Mouse (Mus musculus) limb, embryonic 15.5 days (tissue): Measurements from ENCODE around the gene Lsm7. TPM values are rescaled to one million over a fixed set of nuclear protein-coding genes. Genes with fewer than 3 reads are reported as not detected.

Source experiments
- ATAC-seq: fragments of 200-750 bp; cut with Nextera tagmentation; 2 replicates; pipeline ENCODE4 v1.8.0; 2017; ENCODE audit warnings: low read depth, moderate TSS enrichment; ENCODE audit not compliant: insufficient number of reproducible peaks, low FRiP score, low TSS enrichment
- H3K27ac ChIP-seq: fragments of 300-500 bp; sonication (generic); 2 replicates; pipeline ENCODE4 v1.5.1; 2015; ENCODE audit warnings: moderate library complexity, mild to moderate bottlenecking, inconsistent platforms
- H3K27me3 ChIP-seq: fragments of 300-500 bp; sonication (generic); 2 replicates; pipeline ENCODE4 v1.6.1; 2015; ENCODE audit warnings: inconsistent platforms
- H3K36me3 ChIP-seq: fragments of 300-500 bp; sonication (generic); 2 replicates; pipeline ENCODE4 v1.6.1; 2015; ENCODE audit warnings: inconsistent platforms
- H3K4me1 ChIP-seq: fragments of 300-500 bp; sonication (generic); 2 replicates; pipeline ENCODE4 v1.6.1; 2015; ENCODE audit warnings: inconsistent platforms
- H3K4me2 ChIP-seq: fragments of 300-500 bp; sonication (generic); 2 replicates; pipeline ENCODE4 v1.6.1; 2015; ENCODE audit warnings: mild to moderate bottlenecking, inconsistent platforms
- H3K4me3 ChIP-seq: fragments of 300-500 bp; sonication (generic); 2 replicates; pipeline ENCODE4 v1.5.1; 2015; ENCODE audit warnings: mild to moderate bottlenecking, inconsistent platforms
- H3K9ac ChIP-seq: fragments of 300-500 bp; sonication (generic); 2 replicates; pipeline ENCODE4 v1.6.1; 2015; ENCODE audit warnings: inconsistent platforms
- H3K9me3 ChIP-seq: fragments of 300-500 bp; sonication (generic); 2 replicates; pipeline ENCODE4 v1.6.1; 2016; ENCODE audit warnings: inconsistent platforms
- WGBS: fragments of 180-500 bp; shearing (Covaris S2); methylation state at CpG from one replicate; pipeline ENCODE4 v1.1.7; 2015; 5-methylcytosine and 5-hydroxymethylcytosine counted together
- polyA plus RNA-seq: library from polyadenylated mRNA; unstranded; fragments of >200 nt; fragmentation: Nextera tagmentation; extraction: Ambion mirVana; gene quantifications from 2 replicates; pipeline ENCODE4 v1.2.1, GENCODE M21; 2015

Gene Lsm7
- polyA plus RNA-seq = 231 and 258 TPM in 2 replicates

DNA sequence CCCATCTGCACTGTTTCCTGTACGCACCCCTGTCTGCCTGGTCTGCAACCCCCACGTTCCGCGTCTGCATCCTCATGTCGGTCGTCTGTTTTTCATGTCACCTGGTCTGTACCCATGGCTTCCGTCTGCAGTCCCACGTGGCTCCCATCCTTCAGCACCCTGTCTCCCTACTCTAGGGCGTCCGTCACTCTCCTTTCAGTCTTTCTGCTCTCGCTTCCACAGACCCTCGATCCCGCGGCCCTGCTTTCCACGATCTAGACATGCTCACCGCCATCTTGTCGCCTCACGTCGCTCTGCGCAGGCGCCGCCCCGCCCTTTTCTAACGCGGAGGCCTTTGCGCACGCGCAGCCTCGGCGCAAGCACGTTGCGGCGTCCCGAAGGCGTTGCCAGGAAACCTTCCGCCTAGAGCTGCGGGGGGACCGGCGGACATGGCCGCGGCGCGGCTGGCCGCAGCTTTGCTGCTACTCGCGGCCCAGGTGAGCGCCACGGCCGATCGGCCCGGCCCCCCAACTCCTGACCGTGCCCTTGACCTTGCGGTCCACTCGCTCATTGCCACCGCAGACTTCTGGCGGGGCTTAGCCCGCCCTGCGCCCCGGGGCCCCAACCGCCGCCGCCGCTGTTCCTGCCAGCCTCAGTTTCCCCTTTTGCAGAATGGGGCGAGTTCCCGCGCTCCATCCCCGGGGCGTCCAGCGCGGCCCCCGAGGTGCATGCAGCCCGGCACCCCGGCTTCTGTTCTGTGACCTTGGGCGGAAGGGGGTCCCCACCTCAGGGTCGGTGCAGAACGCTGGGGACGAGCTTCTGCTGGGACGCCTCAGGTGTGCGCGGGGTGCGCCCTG, at the start of gene Lsm7, which contains the start of gene Sppl2b:
Gene Lsm7 (minus strand): TSS at position 297 of the 836 bp plus-strand sequence.
Gene Sppl2b (plus strand): TSS at position 363 of the 836 bp plus-strand sequence.
- peak within 1 kb of the TSS; percentile 40 for H3K27ac ChIP-seq
- no peaks in the 10 kb centered on the region for H3K9me3 ChIP-seq
- H3K4me2 ChIP-seq = peak within 1 kb of the TSS; percentile 99
- ATAC-seq = peak; percentile 64
- H3K4me3 ChIP-seq = peak within 1 kb of the TSS; percentile 98
- peak within 1 kb of the TSS; percentile 83 for H3K9ac ChIP-seq
- H3K27me3 ChIP-seq = no peaks in the 10 kb centered on the region
- H3K36me3 ChIP-seq = peaks cover 31% of the 10 kb centered on the region
- WGBS = under 1% methylated on average over 81 of the region's 81 CpGs
- peaks cover 37% of the 10 kb centered on the region for H3K4me1 ChIP-seq

DNA sequence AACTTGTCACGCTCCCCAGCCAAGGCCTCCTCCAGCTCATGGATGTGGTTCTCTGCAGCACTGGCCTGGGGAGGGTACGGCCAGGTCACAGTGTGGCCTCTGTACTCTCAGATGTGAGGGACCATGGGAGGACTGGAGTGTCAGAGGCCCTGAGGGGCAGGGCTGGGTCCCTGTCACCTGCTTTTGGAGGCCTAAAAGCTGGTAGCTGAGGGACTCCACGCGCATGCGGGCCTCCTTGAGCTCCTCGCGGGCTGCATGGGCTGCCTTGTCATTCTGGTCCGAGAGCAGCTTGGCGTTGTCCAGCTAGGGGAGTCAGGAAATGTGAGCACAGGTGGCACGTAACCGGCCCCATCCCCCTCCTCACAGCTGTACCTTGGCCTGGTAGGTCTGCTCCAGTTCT, 49.7 kb upstream of the Lsm7 start:
- Histone ChIP-seq H3K27ac (no peak overlapping the region), H3K4me3 (no peak overlapping the region), H3K27me3 (no peaks in the 10 kb centered on the region), H3K36me3 (peaks cover 79% of the 10 kb centered on the region), H3K4me2 (no peak overlapping the region), H3K4me1 (peaks cover 8% of the 10 kb centered on the region), H3K9me3 (no peaks in the 10 kb centered on the region), H3K9ac (no peak overlapping the region)
- 93% methylated on average over 11 of the region's 11 CpGs for WGBS
- ATAC-seq = no peak

DNA sequence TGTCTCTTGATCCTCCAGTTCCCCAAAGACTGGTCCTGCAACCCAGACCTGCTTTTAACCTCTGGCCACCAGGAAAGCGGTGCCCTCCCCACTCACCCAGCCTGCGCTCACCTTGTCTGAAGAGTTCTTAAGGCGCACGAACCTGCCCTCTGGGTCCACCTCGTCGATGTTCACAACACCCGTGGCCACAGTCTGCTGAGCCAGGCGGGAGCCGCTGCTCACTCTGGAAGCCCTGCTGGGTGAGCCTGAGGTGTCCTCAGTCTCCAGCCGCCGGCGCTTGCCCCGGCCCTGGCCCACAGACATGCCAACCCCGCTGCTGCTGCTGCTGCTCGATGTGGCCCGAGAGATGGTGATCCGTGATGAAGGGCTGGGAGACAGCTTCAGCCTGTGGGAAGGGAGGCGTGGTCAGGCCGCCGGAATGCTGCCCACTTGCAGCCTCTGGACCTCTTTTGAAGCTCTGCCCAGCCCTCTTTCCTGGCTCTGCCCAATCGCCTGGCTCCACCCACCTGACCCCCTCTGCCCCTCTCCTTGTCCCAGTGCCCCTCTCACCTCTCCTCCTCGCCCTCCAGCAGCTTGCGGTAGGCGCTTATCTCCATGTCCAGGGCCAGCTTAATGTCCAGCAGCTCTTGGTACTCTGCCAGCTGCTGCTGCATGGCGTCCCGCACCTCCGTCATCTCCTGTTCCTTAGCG, 49.1 kb upstream of the Lsm7 start:
- Histone ChIP-seq H3K4me3 (no peak overlapping the region), H3K9me3 (no peaks in the 10 kb centered on the region), H3K4me2 (no peak overlapping the region), H3K27me3 (no peaks in the 10 kb centered on the region), H3K36me3 (peaks cover 75% of the 10 kb centered on the region), H3K27ac (no peak overlapping the region), H3K9ac (no peak overlapping the region), H3K4me1 (peaks cover 14% of the 10 kb centered on the region)
- 85% methylated on average over 28 of the region's 28 CpGs for WGBS
- no peak for ATAC-seq

DNA sequence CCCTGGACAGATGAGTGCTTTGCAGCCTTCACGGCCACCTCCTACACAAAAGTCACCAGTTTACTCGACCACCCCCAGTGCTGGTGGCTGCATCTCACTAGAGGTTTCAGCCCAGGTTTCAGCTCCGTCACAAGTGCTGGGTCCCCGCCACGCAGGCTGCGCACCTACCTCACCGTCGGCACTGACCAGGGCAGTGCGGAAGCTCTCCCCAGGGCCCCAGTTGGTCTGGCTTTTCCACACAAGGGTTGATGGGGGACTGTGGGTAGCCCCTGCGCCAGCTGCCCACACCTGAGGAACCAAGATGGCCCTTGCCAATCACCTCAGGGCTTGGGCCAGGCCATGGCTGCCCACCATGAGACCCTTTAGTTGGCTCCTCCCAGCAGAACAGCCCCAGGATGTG, 48.3 kb upstream of the Lsm7 start:
- Histone ChIP-seq H3K4me2 (no peak overlapping the region), H3K9ac (no peak overlapping the region), H3K27ac (no peak overlapping the region), H3K4me3 (no peak overlapping the region), H3K27me3 (no peaks in the 10 kb centered on the region), H3K36me3 (peaks cover 75% of the 10 kb centered on the region), H3K9me3 (no peaks in the 10 kb centered on the region), H3K4me1 (peaks cover 19% of the 10 kb centered on the region)
- WGBS = 89% methylated on average over 10 of the region's 10 CpGs
- ATAC-seq = no peak

DNA sequence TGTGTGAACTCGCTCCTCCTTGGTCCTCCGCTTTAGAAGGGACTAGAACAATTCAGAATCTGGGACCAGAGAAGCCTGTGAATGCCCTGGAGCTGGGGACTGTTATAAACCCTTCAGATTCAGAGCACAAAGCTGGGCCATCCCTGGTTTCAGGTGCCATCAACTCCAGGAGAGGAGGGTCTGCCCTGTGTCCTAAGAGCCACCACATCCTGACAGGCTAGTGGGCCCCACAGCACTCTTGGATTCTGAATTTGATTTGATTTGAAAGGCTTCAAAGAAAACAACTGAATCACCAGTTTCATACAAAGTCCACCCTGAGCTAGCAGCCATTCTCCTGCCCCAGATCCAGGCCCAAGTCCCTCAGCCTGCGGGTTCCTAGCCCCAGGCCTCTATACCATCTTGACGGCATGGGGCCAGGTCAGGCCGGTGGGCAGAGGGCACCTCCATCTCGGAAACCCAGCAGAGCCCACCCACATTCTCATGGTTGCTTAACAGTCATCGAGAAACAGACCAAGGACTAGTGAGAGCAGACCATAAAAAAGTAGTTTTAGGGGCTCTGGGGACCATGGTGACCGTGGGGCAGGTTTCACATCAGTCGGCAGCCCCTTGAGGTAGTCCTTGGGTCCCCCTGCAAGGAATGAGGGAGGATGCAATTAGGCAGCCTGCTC, 47.4 kb upstream of the Lsm7 start:
- Histone ChIP-seq H3K36me3 (peaks cover 67% of the 10 kb centered on the region), H3K27ac (peak overlapping the region; percentile 54; the same call in 1 of the 2 replicates), H3K9me3 (no peaks in the 10 kb centered on the region), H3K4me2 (no peak overlapping the region), H3K4me3 (no peak overlapping the region), H3K9ac (no peak overlapping the region), H3K27me3 (no peaks in the 10 kb centered on the region), H3K4me1 (peaks cover 24% of the 10 kb centered on the region)
- no peak for ATAC-seq
- WGBS = 89% methylated on average over 9 of the region's 9 CpGs

DNA sequence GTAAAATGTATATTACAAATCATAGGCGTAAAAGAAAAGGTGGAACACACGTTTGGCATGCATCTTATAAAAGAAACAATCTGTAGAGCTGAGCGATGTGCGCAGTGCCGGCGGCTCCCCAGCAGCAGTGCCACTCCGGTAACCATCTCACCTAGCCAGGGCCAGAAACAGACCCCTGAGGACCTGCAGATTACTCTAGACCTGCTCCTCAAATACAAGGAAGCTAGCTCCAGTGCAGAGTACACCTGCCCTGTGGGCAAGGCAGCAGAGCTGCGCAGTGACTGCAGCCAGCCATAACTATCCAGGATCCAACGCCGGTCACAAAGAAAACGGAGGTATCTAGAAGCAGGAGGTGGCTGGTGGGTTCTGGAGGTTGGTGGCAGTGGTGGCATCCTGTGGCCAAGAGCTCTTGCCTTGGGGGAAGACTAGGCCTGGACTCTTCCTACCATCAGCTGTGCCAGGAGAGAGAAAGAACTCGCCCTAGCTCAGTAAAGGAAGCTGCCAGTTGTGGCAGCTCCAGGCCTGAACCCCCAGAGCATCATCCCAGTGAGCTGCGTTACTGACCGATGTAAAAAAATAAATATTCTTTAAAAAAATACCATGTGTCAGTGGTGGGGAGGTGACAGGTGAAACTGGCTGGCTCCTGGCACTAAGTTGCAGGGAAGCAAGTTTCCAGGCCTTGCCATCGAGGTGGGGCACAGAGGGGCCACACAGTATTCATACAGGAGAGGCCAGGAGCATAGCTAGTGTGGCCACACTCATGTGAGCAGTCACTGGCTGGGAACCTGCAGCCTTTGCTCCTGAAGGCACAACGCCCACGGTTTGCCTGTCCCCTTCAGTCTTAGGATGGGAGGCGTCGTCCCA, 46.6 kb upstream of the Lsm7 start:
- no peak for ATAC-seq
- H3K4me3 ChIP-seq = peak overlapping the region; percentile 99

DNA sequence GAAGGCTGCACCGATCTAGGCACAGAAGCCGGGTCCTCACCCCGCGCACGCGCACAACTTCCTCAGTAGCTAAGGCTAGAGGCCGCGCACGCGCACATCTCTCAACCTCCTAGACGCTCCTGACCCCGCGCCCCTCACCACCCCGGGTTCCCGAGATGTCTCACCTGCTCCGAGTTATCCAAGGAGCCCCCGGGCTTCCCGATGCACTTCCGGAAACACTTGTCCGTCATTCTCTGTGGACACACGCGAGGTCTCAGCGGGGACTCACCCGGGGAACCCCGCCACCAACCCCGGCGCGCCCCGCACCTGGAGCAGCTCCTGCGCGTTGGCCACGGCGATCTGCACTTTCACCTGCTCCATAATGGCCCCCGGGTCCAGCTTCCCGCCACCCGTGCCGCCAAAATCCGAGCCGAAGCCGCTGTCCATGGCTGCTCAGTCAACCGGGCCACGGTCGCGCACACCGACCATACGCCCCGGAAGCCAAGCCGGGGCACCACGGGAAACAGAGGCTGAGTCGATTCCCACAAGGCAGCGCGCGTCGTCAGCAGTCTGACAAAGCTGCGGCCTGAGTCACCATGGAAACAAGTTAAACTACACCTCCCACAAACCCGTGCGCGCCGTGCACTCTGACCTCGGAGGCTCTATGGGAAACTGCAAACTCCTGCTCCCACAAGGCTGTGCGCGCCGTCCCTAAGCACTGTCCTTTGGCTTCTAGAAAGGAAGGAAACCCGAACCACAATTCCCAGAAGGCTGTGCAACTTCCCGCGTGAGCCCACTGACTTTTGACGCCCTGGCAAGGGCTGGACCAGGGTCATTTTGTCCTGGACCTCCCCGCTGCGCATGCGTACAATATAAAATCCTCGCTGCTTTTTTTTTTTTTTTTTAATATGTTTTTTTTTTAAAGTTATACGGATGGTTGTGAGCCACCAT, 45.6 kb upstream of the Lsm7 start, which contains the start of gene Timm13:
Gene Timm13 (minus strand): TSS at position 652 of the 930 bp plus-strand sequence.
- Histone ChIP-seq H3K9me3 (no peaks in the 10 kb centered on the region), H3K9ac (peak within 1 kb of the TSS; percentile 77), H3K4me1 (peaks cover 24% of the 10 kb centered on the region), H3K4me3 (peak within 1 kb of the TSS; percentile 99), H3K27me3 (no peaks in the 10 kb centered on the region), H3K27ac (peak within 1 kb of the TSS; percentile 87), H3K4me2 (peak within 1 kb of the TSS; percentile 89), H3K36me3 (peaks cover 54% of the 10 kb centered on the region)
- under 1% methylated on average over 72 of the region's 72 CpGs for WGBS
- ATAC-seq = peak; percentile 95

More for the DNA sequence above, 46.6 kb upstream of the Lsm7 start:
- peaks cover 24% of the 10 kb centered on the region for H3K4me1 ChIP-seq
- H3K36me3 ChIP-seq = peaks cover 63% of the 10 kb centered on the region
- H3K27me3 ChIP-seq = no peaks in the 10 kb centered on the region
- H3K27ac ChIP-seq = peak overlapping the region; percentile 63
- no peak overlapping the region for H3K9ac ChIP-seq
- WGBS = 86% methylated on average over 19 of the region's 19 CpGs
- peak overlapping the region; percentile 89 for H3K4me2 ChIP-seq
- no peaks in the 10 kb centered on the region for H3K9me3 ChIP-seq

DNA sequence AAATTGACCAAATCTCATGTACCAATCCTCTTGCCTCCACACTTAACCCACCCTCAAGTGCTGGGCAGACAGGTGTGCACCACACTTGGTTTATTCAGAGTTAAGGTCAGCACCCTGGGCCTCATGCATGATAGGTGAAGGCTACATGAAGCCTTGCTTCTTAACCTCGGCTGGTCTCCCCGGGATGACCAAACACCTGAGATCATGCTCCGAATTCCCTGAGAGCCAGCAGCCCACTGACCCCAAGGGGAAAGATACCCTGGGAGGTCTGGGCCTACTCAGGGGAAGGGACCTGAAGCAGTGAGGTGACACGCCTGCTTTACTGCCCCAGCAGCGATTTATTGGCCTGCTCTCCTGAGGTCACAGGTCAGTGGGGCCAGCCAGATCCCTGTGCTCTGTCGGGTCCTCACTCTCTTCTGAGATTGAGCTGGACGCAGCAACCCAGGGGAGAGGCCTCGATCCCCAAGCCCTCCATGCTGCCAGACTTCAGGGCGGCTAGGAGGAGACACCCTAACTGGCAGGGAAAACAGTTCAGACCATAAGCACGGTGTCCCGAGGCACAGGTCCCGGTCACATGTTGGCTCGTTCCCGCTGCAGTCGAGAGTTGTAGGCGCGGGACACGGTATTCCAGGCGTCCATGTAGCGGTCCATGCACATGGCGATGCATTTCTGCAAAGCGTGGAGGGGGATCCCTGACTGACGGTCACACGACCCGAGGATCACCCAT, 44.7 kb upstream of the Lsm7 start:
- 10% methylated on average over 25 of the region's 25 CpGs for WGBS
- no peaks in the 10 kb centered on the region for H3K27me3 ChIP-seq
- no peak for ATAC-seq
- H3K4me2 ChIP-seq = peak overlapping the region; percentile 89
- peak overlapping the region; percentile 99 for H3K4me3 ChIP-seq
- peak overlapping the region; percentile 77 for H3K9ac ChIP-seq
- peaks cover 45% of the 10 kb centered on the region for H3K36me3 ChIP-seq
- H3K4me1 ChIP-seq = peaks cover 24% of the 10 kb centered on the region
- H3K9me3 ChIP-seq = no peaks in the 10 kb centered on the region
- peak overlapping the region; percentile 87 for H3K27ac ChIP-seq

DNA sequence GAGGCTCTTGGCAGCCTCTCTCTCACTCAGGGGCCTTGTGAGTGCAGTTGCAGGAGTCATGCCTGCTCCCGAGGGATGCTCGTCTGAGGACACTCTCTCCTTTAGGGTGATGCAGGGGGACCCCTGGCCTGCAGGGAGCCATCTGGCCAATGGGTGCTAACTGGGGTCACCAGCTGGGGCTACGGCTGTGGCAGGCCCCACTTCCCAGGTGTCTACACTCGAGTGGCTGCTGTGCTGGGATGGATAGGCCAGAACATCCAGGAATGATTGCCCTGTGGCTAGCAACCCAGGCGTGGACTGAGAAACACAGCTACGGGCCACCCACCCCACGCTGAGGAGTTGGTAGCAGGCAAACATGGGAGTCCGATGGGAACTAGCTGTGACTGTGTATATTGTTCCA, 44.1 kb upstream of the Lsm7 start:
- H3K4me2 ChIP-seq = peak overlapping the region; percentile 89
- H3K9ac ChIP-seq = no peak overlapping the region

More for the DNA sequence above, 44.1 kb upstream of the Lsm7 start:
- Histone ChIP-seq H3K27me3 (no peaks in the 10 kb centered on the region), H3K4me3 (peak overlapping the region; percentile 99), H3K36me3 (peaks cover 39% of the 10 kb centered on the region), H3K4me1 (peaks cover 24% of the 10 kb centered on the region), H3K9me3 (no peaks in the 10 kb centered on the region), H3K27ac (no peak overlapping the region)
- ATAC-seq = no peak
- 88% methylated on average over 8 of the region's 8 CpGs for WGBS
